Mouse (Mus musculus): ENCODE measurements around the gene Inpp5b. TPM values are rescaled to one million over a fixed set of nuclear protein-coding genes. Genes with fewer than 3 reads are reported as not detected.
A peak's percentile ranks its signal among the peaks of the same experiment; 100 is the strongest.

Inpp5b gene
- total RNA-seq, 2 experiments from 2014 or later: 43.6 to 51.2 TPM

DNA sequence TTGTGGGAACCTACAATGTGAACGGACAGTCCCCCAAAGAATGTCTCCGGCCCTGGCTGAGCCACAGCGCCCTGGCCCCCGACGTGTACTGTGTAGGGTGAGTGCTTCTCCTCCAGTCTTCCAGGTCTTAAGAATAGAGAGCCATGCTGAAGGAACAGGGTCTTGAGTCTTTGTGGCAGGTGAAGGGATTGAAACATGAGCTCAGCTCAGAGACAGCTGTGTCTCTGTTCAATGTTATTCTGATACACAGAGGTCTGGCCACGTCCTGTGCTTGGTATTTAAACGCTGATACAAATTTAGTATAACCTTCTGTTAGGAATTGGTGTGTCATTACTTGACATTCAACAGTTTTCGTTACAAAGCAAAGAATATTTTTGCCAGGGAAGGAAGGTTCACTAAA, 40.7 kb downstream of the Inpp5b start:
- Histone ChIP-seq H3K27ac (no peak overlapping the region), H3K4me3 (no peak overlapping the region)
- no peak for DNase-seq (ENCODE audit: low spot score in 2 of 2)
- no peak for TF ChIP-seq CTCF (conservative IDR thresholded peaks at IDR 0.05)

DNA sequence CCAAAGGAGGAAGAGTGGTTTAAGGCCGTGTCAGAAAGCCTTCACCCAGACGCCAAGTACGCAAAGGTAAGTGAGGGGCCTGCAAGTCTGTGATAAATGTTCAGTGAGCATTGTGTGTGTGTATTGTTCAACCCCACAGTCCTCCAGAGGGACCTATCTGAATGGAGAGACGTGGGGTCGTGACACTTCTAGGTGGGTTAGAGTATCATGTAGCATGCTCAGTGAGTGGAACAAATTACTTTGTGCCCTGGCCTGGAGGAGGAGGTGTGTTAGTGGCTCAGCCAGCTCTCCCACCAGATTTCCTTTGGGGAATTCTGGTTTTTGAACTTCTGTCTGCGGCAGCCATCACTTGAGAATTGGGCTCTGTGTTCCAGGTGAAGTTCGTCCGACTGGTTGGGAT, 42.3 kb downstream of the Inpp5b start:
- Histone ChIP-seq H3K27ac (no peak overlapping the region), H3K4me3 (no peak overlapping the region)
- TF ChIP-seq CTCF (conservative IDR thresholded peaks at IDR 0.05): no peak
- DNase-seq (ENCODE audit: low spot score in 2 of 2): no peak

DNA sequence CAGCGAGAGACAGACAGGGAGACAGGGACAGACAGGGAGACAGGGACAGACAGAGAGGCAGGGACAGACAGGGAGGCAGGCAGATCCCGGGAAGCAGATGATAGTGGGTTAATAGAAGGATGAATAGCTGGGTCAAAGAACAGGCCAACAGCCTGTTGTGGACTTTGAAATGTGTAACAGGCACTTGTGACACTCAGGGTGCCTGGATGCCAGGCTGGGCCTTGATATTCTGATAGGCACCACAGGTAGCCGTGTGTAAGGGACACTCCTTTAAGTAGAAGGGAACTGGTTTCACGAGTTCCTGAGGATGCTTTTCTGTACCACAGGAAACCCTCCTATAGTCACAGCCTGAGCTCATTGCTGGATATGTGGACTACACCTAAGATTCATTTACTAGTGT, 48.4 kb downstream of the Inpp5b start:
- no peak for TF ChIP-seq CTCF (conservative IDR thresholded peaks at IDR 0.05)
- DNase-seq (ENCODE audit: low spot score in 2 of 2): no peak
- H3K27ac ChIP-seq: no peak overlapping the region
- H3K4me3 ChIP-seq: no peak overlapping the region

DNA sequence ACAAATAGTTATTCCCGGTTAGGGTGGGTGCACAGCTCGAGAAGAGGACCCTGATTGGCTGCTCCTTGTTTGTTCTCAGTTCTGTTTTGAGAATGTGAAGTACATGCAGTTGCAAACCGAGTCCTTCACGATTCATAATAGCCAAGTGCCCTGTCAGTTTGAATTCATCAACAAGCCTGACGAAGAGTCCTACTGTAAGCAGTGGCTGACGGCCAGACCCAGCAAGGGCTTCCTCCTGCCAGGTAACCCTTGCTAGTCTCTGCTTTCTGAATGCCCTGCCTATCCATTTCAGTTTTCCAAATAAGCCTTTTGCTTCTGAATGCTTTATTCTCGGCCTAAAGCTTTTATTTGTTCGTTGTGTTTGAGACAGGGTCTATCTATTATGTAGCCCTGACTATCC, 50.5 kb downstream of the Inpp5b start:
- H3K4me3 ChIP-seq: no peak overlapping the region
- no peak for DNase-seq (ENCODE audit: low spot score in 2 of 2)
- H3K27ac ChIP-seq: no peak overlapping the region
- no peak for TF ChIP-seq CTCF (conservative IDR thresholded peaks at IDR 0.05)

DNA sequence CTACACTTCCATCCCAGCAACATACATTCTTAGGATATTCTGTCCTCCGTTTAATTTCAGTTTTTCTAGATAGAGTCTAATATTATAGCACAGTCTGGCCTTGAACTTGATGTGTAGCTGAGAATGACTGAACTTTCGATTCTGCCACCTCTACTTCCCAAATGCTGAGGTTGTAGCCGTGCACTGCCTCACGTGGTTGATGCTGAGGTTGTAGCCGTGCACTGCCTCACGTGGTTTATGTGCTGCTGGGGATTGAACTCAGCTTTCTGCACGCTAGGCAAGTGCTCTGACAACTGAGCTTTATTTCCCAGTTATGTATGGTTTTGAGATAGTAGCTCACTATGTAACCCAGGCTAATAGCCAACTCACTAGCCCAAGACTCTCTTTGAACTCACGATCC, 54.5 kb downstream of the Inpp5b start:
- no peak for TF ChIP-seq CTCF (conservative IDR thresholded peaks at IDR 0.05)
- DNase-seq (ENCODE audit: low spot score in 2 of 2): no peak
- H3K4me3 ChIP-seq: no peak overlapping the region
- H3K27ac ChIP-seq: no peak overlapping the region

DNA sequence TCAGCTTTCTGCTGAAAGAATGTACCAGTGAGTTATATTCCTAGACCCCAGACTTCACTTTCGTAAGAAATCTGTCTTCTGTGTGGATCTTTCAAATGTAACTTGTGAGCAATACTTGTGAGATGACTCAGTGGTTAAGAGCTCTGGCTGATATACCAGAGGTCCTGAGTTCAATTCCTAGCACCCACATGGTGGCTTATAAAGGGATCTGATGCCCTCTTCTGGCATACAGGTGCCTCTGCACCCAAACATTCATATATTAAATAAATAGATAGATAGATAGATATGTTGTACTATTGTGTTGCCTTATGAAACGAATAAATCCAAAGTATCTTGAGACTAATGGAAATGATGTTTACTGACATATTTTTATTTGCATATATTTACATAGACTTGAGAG, 55.3 kb downstream of the Inpp5b start:
- H3K27ac ChIP-seq: no peak overlapping the region
- DNase-seq (ENCODE audit: low spot score in 2 of 2): no peak
- H3K4me3 ChIP-seq: no peak overlapping the region
- TF ChIP-seq CTCF (conservative IDR thresholded peaks at IDR 0.05): peak; percentile 62

DNA sequence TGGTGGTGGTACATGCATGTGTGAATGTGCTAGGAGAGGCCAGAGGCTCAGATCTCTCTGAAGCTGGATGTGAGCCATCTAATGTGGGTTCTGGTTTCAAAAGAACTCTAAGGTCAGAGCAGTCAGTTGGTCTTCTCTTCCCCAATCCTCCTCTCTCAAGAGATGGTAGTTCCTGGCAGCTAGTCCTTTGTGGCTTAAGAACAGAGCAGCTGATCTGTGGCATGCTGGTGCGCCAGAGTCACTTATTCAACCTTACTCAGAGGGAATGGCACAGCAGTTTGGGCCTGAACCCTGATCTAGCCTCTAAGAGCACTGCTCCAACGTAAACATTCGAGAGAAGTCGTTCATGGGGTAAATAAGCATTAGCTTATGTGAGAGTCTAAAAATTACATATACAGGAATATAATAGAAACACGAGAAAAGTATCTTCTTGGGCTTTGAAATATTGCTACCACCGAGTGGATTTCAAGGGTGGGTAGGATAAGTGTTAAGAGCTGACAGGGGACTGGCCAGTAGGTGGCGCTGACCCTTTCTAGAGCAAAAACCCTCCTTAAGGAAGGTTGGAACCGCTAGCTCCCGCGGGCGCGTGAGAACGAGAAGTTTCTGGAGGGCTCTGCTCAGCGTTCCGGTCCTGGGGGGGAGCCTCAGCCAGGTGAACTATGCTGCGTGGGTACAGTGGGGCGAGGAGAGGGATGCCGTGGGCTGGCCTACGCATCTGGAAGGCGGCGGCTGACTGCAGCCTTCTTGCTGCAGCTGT, 60.1 kb downstream of the Inpp5b start, which contains the start of gene Mtf1:
TSS of gene Mtf1 (plus strand) at position 553 of the 757 bp plus-strand sequence.
- H3K27ac ChIP-seq: peak within 1 kb of the TSS; percentile 97
- peak; percentile 81 to 88 for DNase-seq (ENCODE audit: low spot score in 2 of 2)
- H3K4me3 ChIP-seq: peak within 1 kb of the TSS; percentile 99
- peak; percentile 98 for TF ChIP-seq CTCF (conservative IDR thresholded peaks at IDR 0.05)

DNA sequence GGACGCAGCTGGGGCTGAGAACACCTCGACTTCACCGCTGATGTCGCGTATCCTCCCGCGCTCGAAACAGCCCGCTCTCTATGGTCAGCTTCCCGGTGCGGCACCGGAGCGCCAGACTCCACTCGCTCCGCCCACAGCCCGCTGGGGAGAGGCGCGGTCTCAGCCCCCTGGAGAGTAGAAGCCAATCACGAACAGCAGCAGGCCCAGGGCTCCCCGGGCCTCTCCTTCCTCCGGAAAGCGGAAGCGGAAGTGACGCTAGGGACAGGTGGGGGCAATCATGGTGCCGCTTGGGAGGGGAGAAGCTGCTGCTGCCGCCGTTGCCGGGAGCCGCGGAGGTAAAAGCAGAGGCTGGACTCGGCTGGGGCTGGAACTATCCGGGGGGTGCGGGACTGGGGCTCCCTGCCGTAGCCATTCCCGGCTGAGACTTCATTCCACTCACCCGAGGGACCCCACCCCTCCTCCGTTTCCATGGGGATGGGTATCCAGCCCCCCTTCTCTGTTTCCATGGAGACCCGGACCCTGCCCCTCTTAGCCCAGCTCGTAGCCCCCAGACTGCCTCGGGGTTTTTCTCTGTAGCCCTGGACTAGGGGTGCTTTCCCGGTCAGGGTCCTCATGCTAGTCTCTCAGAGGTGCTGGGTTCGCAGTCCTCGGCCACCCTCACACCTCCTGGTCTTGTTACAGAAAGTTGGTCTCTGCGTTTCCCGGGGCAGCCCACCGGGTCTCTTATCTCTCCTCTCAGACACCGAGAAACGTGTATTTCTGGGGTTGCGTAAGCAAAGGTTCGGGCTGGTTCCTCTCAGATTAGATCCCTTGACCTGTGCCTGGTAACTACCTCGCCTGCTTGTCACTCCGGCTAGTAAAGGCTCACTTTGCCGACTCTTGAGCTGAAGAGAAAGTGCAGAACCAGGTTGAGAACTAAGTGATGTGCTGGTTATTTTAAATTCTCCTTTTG, 60.9 kb downstream of the Inpp5b start:
- DNase-seq (ENCODE audit: low spot score in 2 of 2): peak; percentile 97 to 98
- H3K27ac ChIP-seq: peak overlapping the region; percentile 97
- H3K4me3 ChIP-seq: peak overlapping the region; percentile 99
- TF ChIP-seq CTCF (conservative IDR thresholded peaks at IDR 0.05): no peak

DNA sequence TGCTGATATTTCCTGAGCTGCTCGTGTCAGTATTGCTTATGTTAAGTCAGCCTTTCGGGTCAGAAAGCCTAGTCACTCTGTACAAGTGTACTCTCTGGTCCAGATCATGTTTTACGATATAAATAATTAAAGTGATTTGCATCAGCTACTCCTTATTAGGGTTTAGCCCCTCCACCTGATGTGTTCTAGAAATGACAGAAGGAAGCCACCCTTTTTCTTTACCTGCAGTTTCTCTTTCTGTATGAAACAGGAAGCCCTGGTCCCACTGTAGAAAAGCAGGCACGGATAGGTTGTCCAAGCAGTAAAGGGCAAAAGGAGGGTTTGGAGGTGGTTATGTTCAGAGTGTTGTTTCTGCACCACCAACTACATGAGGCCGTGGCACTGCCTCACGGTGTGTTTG, 61.8 kb downstream of the Inpp5b start:
- DNase-seq (ENCODE audit: low spot score in 2 of 2): no peak
- H3K4me3 ChIP-seq: peak overlapping the region; percentile 99
- no peak overlapping the region for H3K27ac ChIP-seq
- TF ChIP-seq CTCF (conservative IDR thresholded peaks at IDR 0.05): no peak

DNA sequence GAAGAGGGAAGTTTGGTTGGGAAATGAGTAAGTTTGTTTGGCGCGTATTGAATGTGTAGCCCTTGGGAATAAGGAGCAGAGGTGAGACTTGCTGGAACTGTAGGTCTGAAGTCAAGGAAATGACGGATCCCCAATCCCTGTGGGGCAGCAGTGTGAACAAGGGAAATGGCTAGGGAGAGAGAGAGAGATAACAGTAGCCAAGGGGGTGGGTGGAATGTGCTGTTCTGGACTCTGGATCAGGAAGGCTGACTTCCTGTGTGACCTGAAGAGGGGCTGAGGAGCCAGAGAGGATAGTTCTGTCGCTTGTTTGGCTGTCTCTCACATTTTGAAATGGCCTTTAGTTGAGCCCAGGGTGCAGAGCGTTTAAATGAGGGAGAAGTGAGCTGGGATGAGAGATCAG, 66.9 kb downstream of the Inpp5b start:
- TF ChIP-seq CTCF (conservative IDR thresholded peaks at IDR 0.05): no peak
- DNase-seq (ENCODE audit: low spot score in 2 of 2): no peak
- H3K4me3 ChIP-seq: no peak overlapping the region
- no peak overlapping the region for H3K27ac ChIP-seq

DNA sequence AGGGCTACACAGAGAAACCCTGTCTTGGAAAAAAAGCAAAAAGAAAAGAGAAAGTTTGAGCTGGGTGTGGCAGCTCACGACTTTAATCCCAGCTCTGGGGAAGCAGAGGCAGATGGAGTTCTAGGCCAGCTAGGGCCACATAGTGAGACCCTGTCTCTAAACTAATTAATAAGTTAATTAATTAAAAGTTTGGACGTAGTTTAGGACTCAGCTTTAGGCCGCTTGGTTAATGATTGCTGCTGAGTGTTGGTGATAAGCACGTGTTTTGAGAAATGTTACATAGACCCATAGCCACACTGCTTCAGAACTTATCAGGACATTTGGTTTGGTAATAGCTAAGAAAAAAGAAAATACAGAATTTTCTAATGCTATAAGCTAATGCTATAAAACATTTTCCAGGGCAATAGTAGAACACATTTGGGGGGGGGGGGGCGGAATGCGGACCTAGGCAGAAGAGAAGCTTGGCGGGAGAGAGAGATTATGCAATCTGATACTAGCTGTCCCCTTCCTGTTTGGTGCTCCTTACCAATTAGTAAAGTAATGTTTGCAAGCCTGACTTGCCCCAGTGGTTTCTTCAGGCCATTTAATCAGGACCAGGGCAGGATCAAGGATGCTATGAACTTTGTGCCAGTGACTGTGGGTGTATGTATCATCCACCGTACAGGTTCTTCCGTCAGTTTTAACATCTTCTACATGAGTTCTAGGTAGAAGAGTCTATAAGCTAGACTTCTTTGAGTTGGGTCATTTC, 67.7 kb downstream of the Inpp5b start:
- Histone ChIP-seq H3K27ac (0 out of 2 replicates have a peak overlapping the region, but pooled peaks have one; percentile 23), H3K4me3 (no peak overlapping the region)
- DNase-seq (ENCODE audit: low spot score in 2 of 2): no peak
- no peak for TF ChIP-seq CTCF (conservative IDR thresholded peaks at IDR 0.05)

DNA sequence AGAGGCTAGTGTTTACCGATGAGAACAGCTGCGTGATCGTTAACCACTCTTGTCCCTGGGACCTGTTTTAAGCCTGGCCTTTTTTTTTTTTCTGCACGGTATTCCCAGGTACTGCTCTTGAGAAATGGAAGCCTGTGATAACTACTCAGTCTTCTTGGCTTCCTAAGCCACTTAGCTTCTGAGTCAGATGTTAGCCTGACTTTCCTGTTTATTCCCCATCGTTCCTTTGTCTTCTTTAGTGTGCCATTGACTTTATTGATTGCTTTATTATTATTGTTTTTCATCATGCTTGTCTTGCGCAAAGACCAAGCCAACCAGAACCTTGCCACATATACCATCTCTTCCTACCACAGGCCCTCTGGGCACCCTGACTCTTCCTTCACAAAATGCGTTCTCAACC, 68.4 kb downstream of the Inpp5b start:
- no peak for TF ChIP-seq CTCF (conservative IDR thresholded peaks at IDR 0.05)
- no peak for DNase-seq (ENCODE audit: low spot score in 2 of 2)

More for the DNA sequence above, 68.4 kb downstream of the Inpp5b start:
- Histone ChIP-seq H3K4me3 (no peak overlapping the region), H3K27ac (0 out of 2 replicates have a peak overlapping the region, but pooled peaks have one; percentile 23)

All from layer of hippocampus, adult 2 months (tissue).